Mouse (Mus musculus): Measurements from ENCODE around the gene Wbp1l. TPM values are rescaled to one million over a fixed set of nuclear protein-coding genes. Genes with fewer than 3 reads are reported as not detected.

The Wbp1l gene
- polyA plus RNA-seq, 1 experiment from 2014 or later = 37.8 TPM

GRCm38 (mm10) chr19:46599375-46600256 is 732 bp downstream of the Wbp1l start:
- DNase-seq (ENCODE audit: low spot score) = no peak

- no peak for DNase-seq (ENCODE audit: low spot score)
These were observed 1.5 kb downstream of the Wbp1l start for GRCm38 (mm10) chr19:46600371-46600770.

GRCm38 (mm10) chr19:46601491-46601890 is 2.6 kb downstream of the Wbp1l start:
- no peak for DNase-seq (ENCODE audit: low spot score)

GRCm38 (mm10) chr19:46602406-46602805 is 3.5 kb downstream of the Wbp1l start:
- DNase-seq (ENCODE audit: low spot score) = no peak

- DNase-seq (ENCODE audit: low spot score) = peak; percentile 47
These were observed 7.8 kb downstream of the Wbp1l start for GRCm38 (mm10) chr19:46606718-46607117.

GRCm38 (mm10) chr19:46607424-46607823 is 8.5 kb downstream of the Wbp1l start:
- peak; percentile 64 for DNase-seq (ENCODE audit: low spot score)

GRCm38 (mm10) chr19:46608158-46608557 is 9.3 kb downstream of the Wbp1l start:
- DNase-seq (ENCODE audit: low spot score) = no peak

- DNase-seq (ENCODE audit: low spot score) = no peak
These were observed 17.5 kb downstream of the Wbp1l start for GRCm38 (mm10) chr19:46616378-46616777.

GRCm38 (mm10) chr19:46617361-46617760 is 18.5 kb downstream of the Wbp1l start:
- no peak for DNase-seq (ENCODE audit: low spot score)

- DNase-seq (ENCODE audit: low spot score) = no peak
These were observed 19.4 kb downstream of the Wbp1l start for GRCm38 (mm10) chr19:46618322-46618721.

GRCm38 (mm10) chr19:46619001-46619400 is 20.1 kb downstream of the Wbp1l start:
- no peak for DNase-seq (ENCODE audit: low spot score)

GRCm38 (mm10) chr19:46619518-46619917 is 20.6 kb downstream of the Wbp1l start:
- DNase-seq (ENCODE audit: low spot score) = no peak

- peak; percentile 73 for DNase-seq (ENCODE audit: low spot score)
These were observed 21.3 kb downstream of the Wbp1l start for GRCm38 (mm10) chr19:46620016-46620808.

GRCm38 (mm10) chr19:46621236-46622183 is 22.6 kb downstream of the Wbp1l start:
- no peak for DNase-seq (ENCODE audit: low spot score)

- DNase-seq (ENCODE audit: low spot score) = no peak
These were observed 23.8 kb downstream of the Wbp1l start for GRCm38 (mm10) chr19:46622659-46623193.

- no peak for DNase-seq (ENCODE audit: low spot score)
These were observed 24.3 kb downstream of the Wbp1l start for GRCm38 (mm10) chr19:46623194-46623667.

- DNase-seq (ENCODE audit: low spot score) = no peak
These were observed 25.2 kb downstream of the Wbp1l start for GRCm38 (mm10) chr19:46623790-46624772.

- DNase-seq (ENCODE audit: low spot score) = no peak
These were observed 26.1 kb downstream of the Wbp1l start for GRCm38 (mm10) chr19:46625015-46625414.

- no peak for DNase-seq (ENCODE audit: low spot score)
These were observed 26.6 kb downstream of the Wbp1l start for GRCm38 (mm10) chr19:46625519-46625918.
